In the genomic region with DNA sequence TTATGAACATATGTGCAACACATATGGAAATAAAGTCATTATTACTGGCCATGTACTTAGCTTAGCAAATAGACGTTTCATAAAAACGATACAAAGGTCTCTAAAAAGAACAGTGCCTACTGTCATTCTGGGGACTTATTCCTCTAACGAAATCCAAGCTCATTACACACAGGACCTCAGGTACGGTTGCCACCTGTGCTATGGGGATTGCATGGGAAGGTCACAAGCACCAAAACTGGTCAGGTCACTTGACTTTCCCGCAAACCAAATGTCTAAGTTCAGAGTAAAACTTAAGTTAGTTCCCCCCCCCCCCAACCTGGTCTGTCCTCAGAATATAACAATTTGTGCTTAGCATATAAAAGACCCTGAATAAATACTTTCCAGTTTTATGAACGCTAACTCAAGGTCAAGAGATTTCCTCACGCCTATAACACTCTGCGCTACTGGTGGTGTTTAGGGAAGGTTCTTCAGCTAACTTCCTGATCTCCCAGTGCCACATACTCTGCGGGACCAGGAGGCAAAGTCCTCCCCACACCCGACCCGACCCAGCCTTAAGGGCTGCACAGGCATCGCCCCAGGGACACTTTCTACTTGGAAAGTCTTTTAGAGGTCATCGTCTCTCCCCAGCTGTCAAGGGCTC, we compare ENCODE assay signal across 8 mouse cellular contexts. TPM values are rescaled to one million over a fixed set of nuclear protein-coding genes. Genes with fewer than 3 reads are reported as not detected.
A peak's percentile ranks its signal among the peaks of the same experiment; 100 is the strongest.
DNase-seq lines count a peak whose midpoint lies in the region; ATAC-seq and TF ChIP-seq lines count a peak whose summit lies in the region.

No protein-coding gene starts in this region.

- H3K27me3 ChIP-seq in heart, embryonic 13.5 days (replicated peaks): no peaks in the 10 kb centered on the region
- no peaks in the 10 kb centered on the region for H3K27me3 ChIP-seq in hindbrain, embryonic 15.5 days
- no peaks in the 10 kb centered on the region for H3K27me3 ChIP-seq in midbrain, embryonic 11.5 days (ENCODE audit: control insufficient read depth, insufficient read depth, low read length)

- no peak for TF ChIP-seq CTCF in bone marrow, adult 2 months (IDR thresholded peaks at IDR 0.05; ENCODE audit: control insufficient read depth, insufficient read depth, low read length)

- intact Hi-C loops in left cerebral cortex, postnatal 14 days (cut with DNase I): loop anchor here (5.0 kb wide), 2 partner anchors 63 to 97 kb away; a partner anchor contains a TSS

- H3K4me3 ChIP-seq in heart, embryonic 13.5 days: peak overlapping the region; percentile 95
- peak overlapping the region; percentile 72 for H3K4me3 ChIP-seq in bone marrow, adult 2 months (replicated peaks; ENCODE audit: control insufficient read depth, low read depth, low read length)
- H3K4me3 ChIP-seq in hindbrain, embryonic 15.5 days: peak overlapping the region; percentile 97
- H3K4me3 ChIP-seq in midbrain, embryonic 11.5 days (ENCODE audit: low read depth, low read length): peak overlapping the region; percentile 77

- ATAC-seq in heart, embryonic 13.5 days (ENCODE audit: extremely low read depth, insufficient number of reproducible peaks, low FRiP score, low TSS enrichment): no peak
- ATAC-seq in hindbrain, embryonic 15.5 days (ENCODE audit: low FRiP score, low read depth): no peak
- no peak for ATAC-seq in midbrain, embryonic 11.5 days (ENCODE audit: low FRiP score)

- H3K4me1 ChIP-seq in heart, embryonic 13.5 days: peaks cover 53% of the 10 kb centered on the region
- H3K4me1 ChIP-seq in bone marrow, adult 2 months (ENCODE audit: control insufficient read depth, insufficient read depth, low read length): peaks cover 1% of the 10 kb centered on the region; the same call in 1 of the 2 replicates
- peaks cover 57% of the 10 kb centered on the region for H3K4me1 ChIP-seq in hindbrain, embryonic 15.5 days (replicated peaks)
- H3K4me1 ChIP-seq in midbrain, embryonic 11.5 days (ENCODE audit: control insufficient read depth, insufficient read depth, low read length): peaks cover 13% of the 10 kb centered on the region

- H3K9ac ChIP-seq in heart, embryonic 13.5 days: peak overlapping the region; percentile 98
- peak overlapping the region; percentile 99 for H3K9ac ChIP-seq in hindbrain, embryonic 15.5 days
- peak overlapping the region; percentile 97 for H3K9ac ChIP-seq in midbrain, embryonic 11.5 days (ENCODE audit: low read length)

- no peak for DNase-seq in heart, adult 8-10 months (ENCODE audit: low spot score)
- peak; percentile 86 for DNase-seq in midbrain, embryonic 11.5 days (ENCODE audit: low spot score, missing footprints)
- no peak for DNase-seq in adrenal gland, postnatal 36 days
- no peak for DNase-seq in left cerebral cortex, adult 9 months (ENCODE audit: low spot score in 2 of 2)
- no peak for DNase-seq in left cerebral cortex, postnatal 14 days (ENCODE audit: low spot score in 2 of 2)

- 8% methylated on average over 13 of the region's 13 CpGs for WGBS in heart, embryonic 13.5 days
- 15% methylated on average over 13 of the region's 13 CpGs for WGBS in bone marrow, adult 2 months
- 9% methylated on average over 13 of the region's 13 CpGs for WGBS in hindbrain, embryonic 15.5 days
- WGBS in midbrain, embryonic 11.5 days: 12% methylated on average over 13 of the region's 13 CpGs

- TF ChIP-seq POLR2A in bone marrow, adult 2 months (IDR thresholded peaks at IDR 0.05; ENCODE audit: borderline replicate concordance, control insufficient read depth, low read depth, low read length): no peak

- H3K36me3 ChIP-seq in heart, embryonic 13.5 days: peaks cover 17% of the 10 kb centered on the region
- H3K36me3 ChIP-seq in hindbrain, embryonic 15.5 days: no peaks in the 10 kb centered on the region
- 0 out of 2 replicates have a peak, but pooled peaks cover 3% of the 10 kb centered on the region for H3K36me3 ChIP-seq in midbrain, embryonic 11.5 days (ENCODE audit: control insufficient read depth, insufficient read depth, low read length)

- H3K27ac ChIP-seq in heart, embryonic 13.5 days (replicated peaks): peak overlapping the region; percentile 96
- H3K27ac ChIP-seq in bone marrow, adult 2 months (ENCODE audit: control insufficient read depth, insufficient read depth, low read depth, low read length, poor library complexity): no peak overlapping the region; the same call in none of the 2 replicates
- peak overlapping the region; percentile 98 for H3K27ac ChIP-seq in hindbrain, embryonic 15.5 days (replicated peaks)
- H3K27ac ChIP-seq in midbrain, embryonic 11.5 days (ENCODE audit: low read depth, low read length): no peak overlapping the region; the same call in 1 of the 2 replicates

- peak overlapping the region; percentile 73 for H3K4me2 ChIP-seq in heart, embryonic 13.5 days
- H3K4me2 ChIP-seq in hindbrain, embryonic 15.5 days: peak overlapping the region; percentile 97
- peak overlapping the region; percentile 90 for H3K4me2 ChIP-seq in midbrain, embryonic 11.5 days

- no peaks in the 10 kb centered on the region for H3K9me3 ChIP-seq in heart, embryonic 13.5 days
- H3K9me3 ChIP-seq in hindbrain, embryonic 15.5 days: no peaks in the 10 kb centered on the region
- H3K9me3 ChIP-seq in midbrain, embryonic 11.5 days (ENCODE audit: control insufficient read depth, low read length): no peaks in the 10 kb centered on the region

RNA-seq across cellular contexts. Expression of a gene that starts 1.2 kb away (rescaled TPM):
- 20.4 and 31.4 TPM in 2 replicates for polyA plus RNA-seq in heart, embryonic 13.5 days (2015; fragmentation: Nextera tagmentation; extraction: Ambion mirVana)
- 10 to 100 TPM; 28.0 to 31.6 (median 28.8) TPM for total RNA-seq in heart, adult 8-10 months (2022)
- polyA plus RNA-seq in bone marrow, adult 2 months (2011; ENCODE audit: insufficient read depth, insufficient read length, low replicate concordance, missing spikeins): 6.5 and 29.2 TPM in 2 replicates
- 70.6 and 76.6 TPM in 2 replicates for polyA plus RNA-seq in hindbrain, embryonic 15.5 days (2015; fragmentation: Nextera tagmentation; extraction: Ambion mirVana)
- polyA plus RNA-seq in midbrain, embryonic 11.5 days (2014; fragmentation: Nextera tagmentation; extraction: Ambion mirVana): 47.9 and 57.2 TPM in 2 replicates
- total RNA-seq in adrenal gland, postnatal 36 days (2021): 10 to 100 TPM; 26.4 to 31.6 TPM
- total RNA-seq in left cerebral cortex, postnatal 14 days (2021): 10 to 100 TPM; 47.6 to 48.1 TPM

Comparison
In these comparisons a context has a peak if more than half of its experiments do, and no peak if none do; other contexts are left out.
1. H3K27ac ChIP-seq: peak in heart, embryonic 13.5 days (single experiment) and hindbrain, embryonic 15.5 days (single experiment); none in bone marrow, adult 2 months (single experiment) and midbrain, embryonic 11.5 days (single experiment).
2. Peak in every context shown above with its lines, with median percentiles within 50 percentile points of each other: H3K4me2 ChIP-seq, H3K4me3 ChIP-seq and H3K9ac ChIP-seq.